Mouse (Mus musculus) monocyte, adult 5-6 weeks (primary cell): ENCODE measurements around the gene Primpol. TPM values are rescaled to one million over a fixed set of nuclear protein-coding genes. Genes with fewer than 3 reads are reported as not detected.

Experiments used
- ATAC-seq: fragments of 153-309, 156-312 bp; replicated peaks from 2 replicates; pipeline ENCODE4 v1.8.0; 2017; ENCODE audit warnings: mild to moderate bottlenecking; ENCODE audit not compliant: low TSS enrichment, insufficient number of reproducible peaks, severe bottlenecking, poor library complexity, low FRiP score
- total RNA-seq: library from RNA; stranded (forward); fragments of 200-1000, 200-491, 200-594 nt; gene quantifications from 3 replicates; pipeline ENCODE4 v1.2.3, GENCODE M21; 2017

The Primpol gene
- total RNA-seq, 1 experiment from 2014 or later, result 9.7 TPM

DNA sequence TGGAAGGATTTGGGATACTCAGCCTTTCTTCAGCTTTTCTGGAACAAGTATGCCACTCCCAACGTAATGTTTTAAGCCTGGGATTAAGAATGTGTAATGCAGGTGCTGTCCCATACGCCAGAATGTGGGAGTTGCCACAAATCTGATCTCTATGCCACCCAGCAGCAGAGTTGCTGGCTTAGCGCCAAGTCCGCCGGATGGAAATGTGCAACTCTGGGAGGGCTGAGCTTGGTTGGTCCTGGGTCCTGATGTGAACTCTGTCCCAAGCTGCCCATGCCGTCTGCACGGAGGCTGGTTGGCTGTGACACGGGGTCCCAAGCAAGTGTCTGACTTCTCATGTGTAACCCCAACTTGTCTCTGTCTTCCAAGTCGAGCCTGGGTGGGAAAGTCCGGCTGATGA, 90.2 kb downstream of the Primpol start:
- ATAC-seq, result no peak

DNA sequence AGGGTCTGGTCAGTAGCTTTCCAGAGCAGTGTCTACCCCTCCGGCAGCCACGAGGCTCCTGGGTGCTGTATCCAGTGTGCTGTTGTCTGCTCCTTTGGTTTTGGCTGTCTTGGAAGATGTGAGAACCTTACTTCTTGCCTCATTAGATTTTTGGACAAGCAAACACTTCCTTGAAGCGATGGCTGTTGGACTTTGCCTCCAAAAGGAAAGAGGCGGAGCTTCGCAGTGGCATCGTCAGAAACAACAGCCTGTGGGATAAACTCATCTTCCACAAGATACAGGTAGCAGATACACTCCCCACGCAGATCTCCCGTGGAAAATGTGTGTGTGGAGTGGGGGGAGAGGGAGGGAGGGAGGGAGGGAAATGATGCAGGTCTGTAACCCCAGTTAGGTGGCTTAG, 90.9 kb downstream of the Primpol start:
- no peak for ATAC-seq

Other genes starting within 250 kb of the Primpol start
- gene Acsl1, start 146.2 kb downstream of the Primpol start, total RNA-seq, result 48.7 to 59.9 TPM (median 49.7 TPM) in 3 replicates
- 1.4 to 12.8 TPM (median 5.1 TPM) in 3 replicates for gene Cenpu, start 65.2 kb downstream of the Primpol start, total RNA-seq
- 73.4 to 163 TPM (median 146 TPM) in 3 replicates for gene Casp3, start 79 bp upstream of the Primpol start, total RNA-seq
- gene Irf2, start 122.5 kb upstream of the Primpol start, total RNA-seq, result 109 to 271 TPM (median 146 TPM) in 3 replicates